Mouse (Mus musculus) midbrain, embryonic 10.5 days (tissue): Measurements from ENCODE around the gene Bco1. TPM values are rescaled to one million over a fixed set of nuclear protein-coding genes. Genes with fewer than 3 reads are reported as not detected.
A peak's percentile ranks its signal among the peaks of the same experiment; 100 is the strongest.

ENCODE experiments used
- DNase-seq: peaks from one replicate; pipeline ENCODE4 v3.0.0-alpha.2; 2017; ENCODE audit warnings: low spot score
- H3K27ac ChIP-seq: fragments of 300-500 bp; sonication (generic); replicated peaks from 2 replicates; pipeline ENCODE4 v1.5.1; 2016; ENCODE audit warnings: mild to moderate bottlenecking
- H3K27me3 ChIP-seq: fragments of 300-500 bp; sonication (generic); 2 replicates; pipeline ENCODE4 v1.6.1; 2016; ENCODE audit warnings: low read depth, mild to moderate bottlenecking; ENCODE audit not compliant: poor library complexity, severe bottlenecking
- H3K36me3 ChIP-seq: fragments of 300-500 bp; sonication (generic); 2 replicates; pipeline ENCODE4 v1.6.1; 2016; ENCODE audit warnings: mild to moderate bottlenecking, moderate library complexity
- H3K4me1 ChIP-seq: fragments of 300-500 bp; sonication (generic); 2 replicates; pipeline ENCODE4 v1.6.1; 2016
- H3K4me3 ChIP-seq: fragments of 300-500 bp; sonication (generic); 2 replicates; pipeline ENCODE4 v1.5.1; 2016; ENCODE audit warnings: mild to moderate bottlenecking, moderate library complexity
- H3K9me3 ChIP-seq: fragments of 300-500 bp; sonication (generic); replicated peaks from 2 replicates; pipeline ENCODE4 v1.6.1; 2016; ENCODE audit warnings: mild to moderate bottlenecking
- WGBS: fragments of 180-500 bp; shearing (Covaris S2); methylation state at CpG from one replicate; pipeline ENCODE4 v1.1.7; 2016; 5-methylcytosine and 5-hydroxymethylcytosine counted together
- polyA plus RNA-seq: library from polyadenylated mRNA; unstranded; fragments of >200 nt; fragmentation: Nextera tagmentation; extraction: Ambion mirVana; gene quantifications from 2 replicates; pipeline ENCODE4 v1.2.1, GENCODE M21; 2016

Bco1 gene
- polyA plus RNA-seq, 1 experiment from 2014 or later: 0.05 TPM

- Histone ChIP-seq H3K4me3 (no peak overlapping the region), H3K27me3 (no peaks in the 10 kb centered on the region), H3K4me1 (peaks cover 20% of the 10 kb centered on the region), H3K27ac (no peak overlapping the region), H3K36me3 (no peaks in the 10 kb centered on the region), H3K9me3 (no peaks in the 10 kb centered on the region; the same call in 1 of the 2 replicates)
- no peak for DNase-seq
- 66% methylated on average over 11 of the region's 11 CpGs for WGBS
Observed at GRCm38 (mm10) chr8:117097564-117098191, 2.0 kb downstream of the Bco1 start.

- no peaks in the 10 kb centered on the region for H3K9me3 ChIP-seq
- H3K36me3 ChIP-seq: no peaks in the 10 kb centered on the region
- no peaks in the 10 kb centered on the region for H3K4me1 ChIP-seq
- no peaks in the 10 kb centered on the region for H3K27me3 ChIP-seq
- 26% methylated on average over 9 of the region's 9 CpGs for WGBS
- peak; percentile 48 for DNase-seq
- no peak overlapping the region for H3K4me3 ChIP-seq
- no peak overlapping the region for H3K27ac ChIP-seq
Observed at GRCm38 (mm10) chr8:117107533-117107932, 11.9 kb downstream of the Bco1 start.

- Histone ChIP-seq H3K36me3 (no peaks in the 10 kb centered on the region), H3K27ac (no peak overlapping the region), H3K4me3 (no peak overlapping the region), H3K4me1 (no peaks in the 10 kb centered on the region), H3K27me3 (no peaks in the 10 kb centered on the region), H3K9me3 (no peaks in the 10 kb centered on the region)
- WGBS: 90% methylated on average over 19 of the region's 19 CpGs
- no peak for DNase-seq
Observed at GRCm38 (mm10) chr8:117109018-117109711, 13.5 kb downstream of the Bco1 start.

GRCm38 (mm10) chr8:117109801-117110390, 14.2 kb downstream of the Bco1 start:
- WGBS: 55% methylated on average over 16 of the region's 16 CpGs
- peaks cover 1% of the 10 kb centered on the region; the same call in 1 of the 2 replicates for H3K4me1 ChIP-seq
- H3K27ac ChIP-seq: no peak overlapping the region
- no peaks in the 10 kb centered on the region for H3K9me3 ChIP-seq
- no peak overlapping the region for H3K4me3 ChIP-seq
- DNase-seq: peak; percentile 36
- no peaks in the 10 kb centered on the region for H3K36me3 ChIP-seq
- no peaks in the 10 kb centered on the region for H3K27me3 ChIP-seq

- H3K27me3 ChIP-seq: no peaks in the 10 kb centered on the region
- peaks cover 17% of the 10 kb centered on the region for H3K4me1 ChIP-seq
- no peaks in the 10 kb centered on the region for H3K36me3 ChIP-seq
- DNase-seq: no peak
- H3K4me3 ChIP-seq: no peak overlapping the region
- H3K9me3 ChIP-seq: no peaks in the 10 kb centered on the region
- H3K27ac ChIP-seq: no peak overlapping the region
- 96% methylated on average over 3 of the region's 3 CpGs for WGBS
Observed at GRCm38 (mm10) chr8:117111641-117112040, 16.0 kb downstream of the Bco1 start.

GRCm38 (mm10) chr8:117112261-117112660, 16.6 kb downstream of the Bco1 start:
- H3K9me3 ChIP-seq: no peaks in the 10 kb centered on the region
- H3K4me1 ChIP-seq: peaks cover 17% of the 10 kb centered on the region
- no peak overlapping the region for H3K27ac ChIP-seq
- DNase-seq: no peak
- no peak overlapping the region for H3K4me3 ChIP-seq
- WGBS: 81% methylated on average over 8 of the region's 8 CpGs
- H3K36me3 ChIP-seq: no peaks in the 10 kb centered on the region
- H3K27me3 ChIP-seq: no peaks in the 10 kb centered on the region

- DNase-seq: no peak
- no peaks in the 10 kb centered on the region for H3K36me3 ChIP-seq
- H3K9me3 ChIP-seq: no peaks in the 10 kb centered on the region
- whole genome bisulfite sequencing: 52% methylated on average over 6 of the region's 6 CpGs
- H3K4me1 ChIP-seq: peaks cover 17% of the 10 kb centered on the region
- H3K27ac ChIP-seq: no peak overlapping the region
- no peak overlapping the region for H3K4me3 ChIP-seq
- H3K27me3 ChIP-seq: no peaks in the 10 kb centered on the region
Observed at GRCm38 (mm10) chr8:117115094-117115493, 19.4 kb downstream of the Bco1 start.

- Histone ChIP-seq H3K4me1 (peaks cover 17% of the 10 kb centered on the region), H3K27me3 (no peaks in the 10 kb centered on the region), H3K4me3 (peak overlapping the region; percentile 28; the same call in 1 of the 2 replicates), H3K36me3 (no peaks in the 10 kb centered on the region), H3K9me3 (no peaks in the 10 kb centered on the region), H3K27ac (peak overlapping the region; percentile 17; the same call in 1 of the 2 replicates)
- no peak for DNase-seq
- 10% methylated on average over 13 of the region's 13 CpGs for WGBS
Observed at GRCm38 (mm10) chr8:117115676-117116446, 20.2 kb downstream of the Bco1 start.

GRCm38 (mm10) chr8:117116534-117116933, 20.9 kb downstream of the Bco1 start:
- 83% methylated on average over 7 of the region's 7 CpGs for WGBS
- H3K4me3 ChIP-seq: no peak overlapping the region
- DNase-seq: no peak
- peaks cover 17% of the 10 kb centered on the region for H3K4me1 ChIP-seq
- H3K36me3 ChIP-seq: no peaks in the 10 kb centered on the region
- H3K27ac ChIP-seq: no peak overlapping the region
- no peaks in the 10 kb centered on the region for H3K9me3 ChIP-seq
- no peaks in the 10 kb centered on the region for H3K27me3 ChIP-seq

GRCm38 (mm10) chr8:117118409-117118808, 22.8 kb downstream of the Bco1 start:
- DNase-seq: no peak
- Histone ChIP-seq H3K27me3 (no peaks in the 10 kb centered on the region), H3K27ac (no peak overlapping the region), H3K9me3 (no peaks in the 10 kb centered on the region), H3K4me3 (no peak overlapping the region), H3K36me3 (no peaks in the 10 kb centered on the region), H3K4me1 (peaks cover 17% of the 10 kb centered on the region)
- 92% methylated on average over 9 of the region's 9 CpGs for WGBS

- no peak for DNase-seq
- Histone ChIP-seq H3K4me1 (peaks cover 2% of the 10 kb centered on the region; the same call in 1 of the 2 replicates), H3K27me3 (no peaks in the 10 kb centered on the region), H3K4me3 (no peak overlapping the region), H3K36me3 (no peaks in the 10 kb centered on the region), H3K27ac (no peak overlapping the region), H3K9me3 (no peaks in the 10 kb centered on the region)
- WGBS: 66% methylated on average over 8 of the region's 8 CpGs
Observed at GRCm38 (mm10) chr8:117121277-117121676, 25.6 kb downstream of the Bco1 start.

- no peaks in the 10 kb centered on the region for H3K4me1 ChIP-seq
- no peaks in the 10 kb centered on the region for H3K36me3 ChIP-seq
- no peaks in the 10 kb centered on the region for H3K27me3 ChIP-seq
- 79% methylated on average over 13 of the region's 13 CpGs for WGBS
- DNase-seq: no peak
- no peak overlapping the region for H3K27ac ChIP-seq
- H3K4me3 ChIP-seq: no peak overlapping the region
- H3K9me3 ChIP-seq: no peaks in the 10 kb centered on the region
Observed at GRCm38 (mm10) chr8:117123850-117124633, 28.4 kb downstream of the Bco1 start.
